Mouse (Mus musculus) lung, adult 2 months (tissue): ENCODE data around the gene Neb.

Source experiments
- CTCF ChIP-seq: fragments of 200-500 bp; IDR thresholded peaks from 2 replicates; pipeline ENCODE4 v1.5.1; 2011; ENCODE audit warnings: mild to moderate bottlenecking, low read length, control low read depth; ENCODE audit not compliant: insufficient read depth
- POLR2A ChIP-seq: fragments of 200-500 bp; IDR thresholded peaks from 2 replicates; pipeline ENCODE4 v1.6.1; 2011; ENCODE audit warnings: low read depth, mild to moderate bottlenecking, control low read depth, low read length, borderline replicate concordance; ENCODE audit errors: extremely low read depth

- TF ChIP-seq POLR2A (no peak), CTCF (no peak)
Measured at GRCm38 (mm10) chr2:52133351-52133750, 244.9 kb downstream of the Neb start.
